Mouse (Mus musculus) left cerebral cortex, adult 9 months (tissue): Measurements from ENCODE around the gene Zfp644.

Experiments used
- DNase-seq, 2 experiments: peaks; one replicate each; pipeline ENCODE4 v3.0.0; 2022; ENCODE audit warnings: low spot score in 2 of 2

The Zfp644 gene

DNA sequence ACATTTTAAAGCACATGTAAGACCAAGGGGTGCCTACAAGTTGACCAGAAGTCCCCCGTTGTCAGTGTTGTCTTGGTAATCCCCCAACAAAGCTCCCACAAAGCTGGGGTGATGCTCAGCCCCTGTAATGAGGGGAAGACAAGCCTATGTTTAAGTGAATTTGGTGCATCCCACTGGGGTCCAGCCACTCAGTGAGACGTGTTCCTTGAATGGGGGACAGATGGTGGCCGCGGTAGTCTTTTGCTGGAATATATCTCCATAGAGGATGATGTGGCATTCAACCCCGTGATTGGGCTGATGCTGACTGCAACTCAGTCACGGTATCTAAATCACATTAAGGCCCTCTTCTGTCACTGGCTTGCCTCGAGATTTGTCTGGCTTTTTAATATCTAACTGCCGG, 97.6 kb downstream of the Zfp644 start:
- no peak for DNase-seq

DNA sequence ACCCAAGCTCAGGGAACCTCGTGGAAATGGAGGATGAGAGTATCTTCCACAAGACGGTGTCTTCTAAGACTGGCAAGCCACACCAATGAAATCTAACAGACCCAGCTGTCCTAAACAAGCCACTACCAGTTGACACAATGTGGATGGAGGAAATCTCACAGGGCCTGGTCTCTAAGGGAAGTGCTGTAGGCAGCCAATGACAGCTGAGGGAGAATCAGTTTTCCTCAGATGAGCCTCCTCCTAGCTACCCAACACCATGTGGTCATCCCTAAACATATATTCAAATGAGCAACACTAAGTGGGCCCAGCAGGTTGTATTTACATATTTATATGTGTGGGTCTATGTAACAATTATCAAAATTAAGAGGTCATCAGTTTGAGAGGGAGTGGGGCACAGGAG, 99.6 kb downstream of the Zfp644 start:
- DNase-seq = no peak

DNA sequence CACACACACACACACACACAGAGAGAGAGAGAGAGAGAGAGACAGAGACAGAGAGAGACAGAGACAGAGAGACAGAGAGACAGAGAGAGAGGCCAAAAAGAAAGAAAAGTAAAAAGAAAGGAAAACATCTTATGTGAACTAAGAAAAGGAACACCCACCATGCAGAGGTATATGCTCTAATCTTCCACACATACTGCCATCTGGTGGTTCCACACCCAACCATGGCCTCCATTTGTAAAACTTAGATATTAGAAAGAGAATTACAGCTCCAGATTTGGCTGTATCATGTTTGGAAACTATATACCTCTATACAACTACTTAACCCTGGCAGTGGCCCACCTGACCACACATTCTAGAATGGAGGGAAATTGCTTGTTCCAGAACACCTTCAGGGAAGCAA, 102.7 kb downstream of the Zfp644 start:
- DNase-seq = no peak

DNA sequence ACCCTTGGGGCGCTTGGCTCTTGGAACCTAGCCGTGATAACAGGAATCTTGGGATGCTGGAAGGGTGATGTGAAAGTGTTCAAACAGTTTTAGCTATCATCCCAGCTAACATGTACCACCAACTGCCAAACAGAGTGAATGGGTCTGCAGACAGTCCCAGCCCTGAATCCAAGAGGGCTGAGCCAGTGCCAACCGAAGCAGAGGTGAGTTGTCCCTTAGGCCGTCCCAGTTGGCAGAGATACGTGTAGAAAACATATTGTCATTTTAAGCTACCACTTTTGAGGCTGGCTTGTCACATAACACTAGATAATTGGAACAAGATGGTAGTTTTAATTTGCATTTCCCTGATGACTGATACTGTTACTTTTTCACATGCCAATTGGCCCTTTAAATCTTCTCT, 106.4 kb downstream of the Zfp644 start:
- no peak for DNase-seq

DNA sequence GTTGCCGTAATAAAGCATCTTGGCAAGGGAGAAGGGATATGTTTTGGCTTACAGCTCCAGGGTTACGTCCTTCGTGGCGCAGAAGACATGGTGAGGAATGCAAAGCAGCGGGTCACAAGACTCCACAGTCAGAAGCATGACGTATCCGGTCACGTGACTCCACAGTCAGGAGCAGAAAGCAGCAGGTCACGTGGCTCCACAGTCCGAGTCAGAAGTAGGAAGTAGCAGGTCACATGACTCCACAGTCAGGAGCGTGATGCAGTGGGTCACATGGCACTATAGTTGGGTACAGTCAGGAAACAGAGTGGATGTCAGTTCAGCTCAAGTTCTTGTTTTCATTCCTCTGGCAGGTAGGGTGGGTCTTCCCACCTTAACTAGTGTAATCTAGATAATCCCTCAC, 107.4 kb downstream of the Zfp644 start:
- DNase-seq = no peak

DNA sequence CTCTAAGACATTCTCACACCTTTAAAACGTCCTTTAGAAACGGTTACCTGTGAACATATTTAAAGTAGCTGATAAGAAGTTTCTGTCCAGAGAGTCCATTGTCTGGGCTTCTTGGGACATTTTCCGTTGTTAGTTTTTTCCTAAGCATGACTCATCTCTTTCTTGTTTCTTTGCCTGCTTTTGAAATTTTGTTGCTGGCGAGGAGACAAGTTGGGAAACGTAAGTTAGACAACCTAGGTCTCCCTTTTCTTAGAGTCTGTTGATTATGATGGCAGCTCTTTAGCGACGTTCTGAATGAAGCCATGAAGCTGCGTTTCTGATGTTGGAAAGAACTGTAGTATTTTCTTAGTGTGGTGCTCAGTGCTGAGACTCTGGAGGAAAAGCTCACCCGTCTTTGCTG, 108.1 kb downstream of the Zfp644 start:
- no peak for DNase-seq

DNA sequence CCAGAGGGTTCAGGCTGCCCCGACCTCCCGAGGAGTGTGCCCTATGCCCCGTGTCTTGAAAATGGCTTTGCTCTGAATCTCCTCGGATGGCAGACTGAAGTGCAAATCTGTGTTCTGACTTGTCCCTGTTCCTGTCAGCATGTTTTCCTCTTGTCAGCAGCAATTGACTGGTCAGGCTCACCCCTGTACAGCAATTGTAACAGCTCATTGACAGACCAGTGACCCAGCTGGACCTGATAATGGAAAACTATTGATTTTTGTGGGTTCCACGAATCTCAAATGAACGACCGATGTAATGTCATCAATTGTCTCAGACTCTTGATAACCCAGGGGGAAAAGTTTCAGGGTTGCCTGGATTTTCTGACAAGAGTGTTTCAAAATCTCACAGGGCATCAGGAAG, 116.1 kb downstream of the Zfp644 start:
- no peak for DNase-seq

DNA sequence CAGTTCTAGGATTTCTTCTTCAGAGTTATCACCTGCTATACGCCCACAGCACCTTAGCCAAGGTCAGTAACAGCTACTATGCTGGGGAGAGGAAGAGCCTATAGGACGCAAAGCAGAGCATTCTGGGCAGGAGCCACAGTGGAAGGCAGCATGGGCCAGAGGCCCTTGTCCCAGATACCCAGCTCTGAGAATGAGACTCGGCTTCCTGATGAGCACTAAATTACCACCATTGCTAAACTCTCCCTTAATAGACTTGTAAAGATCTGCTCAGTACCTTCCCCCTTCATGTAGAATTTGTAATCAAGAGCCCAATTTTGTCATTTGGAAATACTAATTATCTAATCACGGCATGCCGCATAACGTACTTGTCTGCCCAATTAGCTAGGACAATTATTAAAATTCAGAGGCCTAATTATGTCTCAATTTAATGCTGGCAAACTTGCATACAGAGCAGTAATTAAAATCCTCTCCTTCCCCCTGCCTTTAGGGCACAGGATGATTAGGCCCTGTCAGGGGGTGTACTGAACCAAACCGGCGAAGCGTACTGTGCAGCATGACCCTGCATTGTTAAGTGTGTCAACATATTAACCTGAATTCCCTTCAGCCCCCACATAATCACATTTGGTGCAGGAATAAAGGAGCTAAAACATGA, 119.7 kb downstream of the Zfp644 start:
- no peak for DNase-seq

DNA sequence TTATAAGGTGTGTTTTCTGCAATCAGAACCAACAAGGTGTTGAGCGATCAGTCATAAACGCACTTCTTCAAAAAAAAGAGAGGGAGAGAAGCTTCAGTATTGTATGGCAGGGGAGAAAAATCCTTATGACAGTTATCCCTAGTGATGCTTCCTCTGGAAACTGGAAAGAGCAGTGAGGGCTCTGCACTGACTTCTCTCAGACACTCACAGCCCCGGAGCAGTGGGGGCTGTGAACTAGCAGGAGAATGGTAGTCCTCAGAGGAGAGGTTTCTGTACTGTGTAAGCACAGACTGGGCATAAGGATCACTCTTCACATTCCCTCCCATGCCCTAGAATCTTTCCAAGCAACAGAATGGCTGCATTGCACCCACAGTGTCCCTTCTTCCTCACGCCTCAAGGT, 122.0 kb downstream of the Zfp644 start:
- no peak for DNase-seq

DNA sequence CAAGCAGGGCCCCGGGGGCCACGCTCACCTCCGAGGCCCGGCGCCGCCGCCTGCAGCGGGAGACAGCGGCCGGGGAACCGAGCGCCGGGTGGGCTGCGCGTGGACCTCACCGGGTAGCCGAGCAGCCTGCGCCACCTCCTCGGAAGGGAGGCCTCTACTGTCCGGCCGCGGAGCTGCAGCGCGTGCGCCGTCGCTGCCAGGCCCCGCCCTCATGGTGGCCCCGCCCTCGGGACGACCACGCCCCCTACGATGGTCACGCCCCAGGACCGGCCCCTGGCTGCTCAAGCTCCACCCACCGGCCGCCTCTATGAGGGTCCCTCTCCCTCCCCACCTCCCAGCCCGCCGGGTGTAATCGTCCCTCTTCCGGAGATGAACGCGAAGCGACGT, 122.5 kb downstream of the Zfp644 start:
- DNase-seq = peak; percentile 22 to 82

DNA sequence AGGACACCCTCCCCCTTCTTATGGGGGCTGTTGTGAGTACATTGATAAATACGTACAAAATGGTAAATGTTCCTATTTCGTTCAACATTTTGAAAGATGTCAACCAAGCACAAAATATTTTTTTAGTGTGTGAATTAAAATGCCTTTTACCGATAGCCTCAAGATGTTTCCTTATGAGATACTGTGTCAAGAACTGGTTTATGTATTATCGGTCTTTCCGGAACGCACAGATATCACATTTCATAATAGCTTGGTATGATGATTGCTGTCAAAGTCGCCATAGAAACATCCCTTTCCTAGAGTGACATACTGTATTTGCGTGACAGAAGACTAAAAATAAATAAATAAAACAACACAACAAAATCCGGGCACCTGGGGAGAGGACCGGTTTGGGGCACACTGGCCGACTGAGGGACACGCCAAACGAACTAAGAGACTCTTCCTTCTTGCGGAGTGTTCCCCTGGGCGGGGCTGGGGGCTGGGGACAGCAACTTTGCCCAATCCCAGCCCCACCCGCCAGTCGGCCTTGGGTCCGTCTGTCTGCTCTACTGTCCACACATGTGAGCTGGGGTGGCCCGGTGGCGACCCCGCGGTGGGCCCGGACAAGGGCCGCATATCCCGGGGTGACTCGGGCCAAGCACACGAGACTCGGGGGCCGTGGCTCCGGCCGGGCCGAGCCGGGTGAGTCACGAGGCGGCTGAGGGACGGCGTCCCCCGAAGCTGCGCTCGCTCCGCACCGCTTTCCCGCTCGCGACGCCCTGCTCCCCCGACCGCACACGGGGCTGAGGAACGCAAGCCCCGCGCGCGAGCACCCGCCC, 123.1 kb downstream of the Zfp644 start:
- DNase-seq = no peak
